Mouse (Mus musculus) kidney, adult 2 months (tissue): ENCODE measurements around the gene 4930595D18Rik. TPM values are rescaled to one million over a fixed set of nuclear protein-coding genes. Genes with fewer than 3 reads are reported as not detected.

Experiments used
- DNase-seq: peaks from one replicate; pipeline ENCODE4 v3.0.0; 2021
- H3K27ac ChIP-seq: fragments of 200-500 bp; 2 replicates; pipeline ENCODE4 v1.5.1; 2012; ENCODE audit warnings: low read depth, low read length, control low read depth, inconsistent platforms; ENCODE audit not compliant: insufficient read depth
- H3K27me3 ChIP-seq: fragments of 200-500 bp; replicated peaks from 2 replicates; pipeline ENCODE4 v1.6.1; 2012; ENCODE audit warnings: mild to moderate bottlenecking, moderate library complexity, low read length, inconsistent platforms; ENCODE audit not compliant: control insufficient read depth, insufficient read depth
- H3K36me3 ChIP-seq: fragments of 200-500 bp; 2 replicates; pipeline ENCODE4 v1.6.1; 2012; ENCODE audit warnings: mild to moderate bottlenecking, moderate library complexity, low read length, inconsistent platforms; ENCODE audit not compliant: control insufficient read depth, insufficient read depth
- H3K4me1 ChIP-seq: fragments of 200-500 bp; 2 replicates; pipeline ENCODE4 v1.6.1; 2011; ENCODE audit warnings: low read length; ENCODE audit not compliant: control insufficient read depth, insufficient read depth
- H3K4me3 ChIP-seq: fragments of 200-500 bp; 2 replicates; pipeline ENCODE4 v1.5.1; 2011; ENCODE audit warnings: mild to moderate bottlenecking, low read depth, low read length, control low read depth; ENCODE audit not compliant: insufficient read depth
- CTCF ChIP-seq: fragments of 200-500 bp; conservative IDR thresholded peaks from 2 replicates; pipeline ENCODE4 v1.5.1; 2011; ENCODE audit warnings: low read depth, mild to moderate bottlenecking, control low read depth, low read length, moderate library complexity, mixed read lengths; ENCODE audit not compliant: insufficient read depth, insufficient read length
- POLR2A ChIP-seq: fragments of 200-500 bp; IDR thresholded peaks from one replicate; pipeline ENCODE4 v1.6.1; 2011; ENCODE audit warnings: low read depth, low read length, control low read depth
- WGBS: fragments of 180-500 bp; shearing (Covaris S2); methylation state at CpG from one replicate; pipeline ENCODE4 v1.1.7; 2018; 5-methylcytosine and 5-hydroxymethylcytosine counted together
- polyA plus RNA-seq: library from polyadenylated mRNA; depleted of rRNA; stranded (reverse); fragments of >200 nt; gene quantifications from 2 replicates; pipeline ENCODE4 v1.2.3, GENCODE M21; 2012

The 4930595D18Rik gene
- polyA plus RNA-seq, 1 experiment = not detected

GRCm38 (mm10) chr12:111166681-111167289, 17.5 kb downstream of the 4930595D18Rik start:
- peak; percentile 33 for DNase-seq
- no peaks in the 10 kb centered on the region for H3K36me3 ChIP-seq
- peaks cover 3% of the 10 kb centered on the region; the same call in 1 of the 2 replicates for H3K4me1 ChIP-seq
- TF ChIP-seq POLR2A (no peak), CTCF (no peak)
- H3K27me3 ChIP-seq = no peaks in the 10 kb centered on the region
- 1% methylated on average over 47 of the region's 48 CpGs for WGBS
- peak overlapping the region; percentile 12; the same call in 1 of the 2 replicates for H3K27ac ChIP-seq
- peak overlapping the region; percentile 72 for H3K4me3 ChIP-seq

DNA sequence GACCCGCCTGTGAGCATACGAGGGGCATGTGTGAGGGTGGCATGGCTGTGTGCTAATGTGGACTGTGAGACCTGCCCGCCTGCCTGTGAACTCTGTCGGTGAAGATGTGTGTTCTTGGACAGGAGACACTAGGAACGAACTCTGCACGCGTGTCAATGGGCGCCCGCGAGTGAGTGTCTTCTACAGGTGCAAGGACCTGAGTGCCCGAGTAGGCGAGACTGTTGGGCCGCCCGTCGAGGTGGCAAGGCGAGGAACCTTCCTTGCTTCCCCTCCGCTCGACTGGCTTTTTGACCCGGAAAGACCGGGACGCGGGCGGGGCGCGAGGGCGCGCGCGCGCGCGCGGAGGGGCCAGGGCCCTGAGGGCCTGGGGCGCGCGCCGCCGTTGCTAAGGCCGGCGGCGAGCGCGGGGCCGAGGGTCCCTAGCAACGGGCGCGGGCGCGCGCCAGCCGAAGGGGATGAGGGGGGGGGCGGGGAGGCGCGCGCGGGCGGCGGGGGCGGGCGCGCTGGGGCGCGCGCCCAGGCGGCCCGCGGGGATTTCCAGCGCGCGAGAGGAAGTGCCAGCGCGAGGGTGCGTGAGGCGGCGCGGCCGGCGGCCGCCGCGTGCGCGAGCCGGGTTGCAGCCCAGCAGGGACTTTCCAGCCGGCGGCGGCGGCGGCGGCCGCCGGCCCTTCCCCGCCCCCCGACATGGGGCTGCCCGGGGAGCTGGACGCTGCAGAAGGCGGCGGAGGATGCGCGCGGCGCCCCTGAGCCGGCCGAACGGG, 18.3 kb downstream of the 4930595D18Rik start, which contains the start of gene Traf3:
Traf3 (plus strand) TSS at position 540 of the 761 bp plus-strand sequence.
- Histone ChIP-seq H3K4me1 (peaks cover 3% of the 10 kb centered on the region; the same call in 1 of the 2 replicates), H3K27ac (peak within 1 kb of the TSS; percentile 12), H3K27me3 (no peaks in the 10 kb centered on the region), H3K4me3 (peak within 1 kb of the TSS; percentile 72), H3K36me3 (no peaks in the 10 kb centered on the region)
- 8% methylated on average over 92 of the region's 105 CpGs for whole genome bisulfite sequencing
- no peak for TF ChIP-seq POLR2A
- no peak for TF ChIP-seq CTCF
- DNase-seq = peak; percentile 79

DNA sequence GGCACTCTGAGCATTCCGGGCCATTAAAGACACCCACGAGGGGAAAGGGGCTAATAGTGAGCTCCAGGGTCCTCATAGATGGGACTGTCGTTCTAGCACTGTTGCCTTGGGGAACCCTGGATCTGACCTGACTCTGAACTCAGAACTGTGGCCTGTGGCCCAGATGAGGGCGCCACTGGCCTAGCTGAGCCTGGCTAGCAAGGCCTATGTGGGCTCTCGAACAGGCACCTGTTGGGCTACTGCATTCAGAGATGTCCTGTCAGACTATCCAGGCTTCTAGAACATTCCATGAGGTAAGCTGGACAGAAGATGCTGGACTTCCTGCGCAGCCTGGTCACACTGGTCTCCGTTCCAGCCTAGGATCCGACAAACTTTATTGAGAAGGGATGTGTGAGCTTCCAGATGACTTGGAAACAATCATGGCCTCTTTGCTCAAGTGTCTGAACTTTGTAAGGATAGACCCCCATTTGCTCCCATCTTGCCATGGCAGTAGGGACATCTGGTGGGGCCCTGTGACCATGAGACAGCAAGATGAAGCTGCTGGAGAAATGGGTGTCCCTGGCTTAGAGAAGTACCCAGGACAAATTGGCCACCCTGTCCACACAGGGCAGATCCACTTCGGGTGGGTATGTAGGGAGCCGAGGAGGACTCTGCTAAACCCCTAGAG, 19.0 kb downstream of the 4930595D18Rik start:
- Histone ChIP-seq H3K27me3 (no peaks in the 10 kb centered on the region), H3K4me3 (no peak overlapping the region), H3K36me3 (no peaks in the 10 kb centered on the region), H3K27ac (peak overlapping the region; percentile 6; the same call in 1 of the 2 replicates), H3K4me1 (peaks cover 3% of the 10 kb centered on the region; the same call in 1 of the 2 replicates)
- DNase-seq = peak; percentile 47
- WGBS = 67% methylated on average over 10 of the region's 10 CpGs
- TF ChIP-seq CTCF (peak; percentile 38; the same call in 1 of the 2 replicates), POLR2A (no peak)

DNA sequence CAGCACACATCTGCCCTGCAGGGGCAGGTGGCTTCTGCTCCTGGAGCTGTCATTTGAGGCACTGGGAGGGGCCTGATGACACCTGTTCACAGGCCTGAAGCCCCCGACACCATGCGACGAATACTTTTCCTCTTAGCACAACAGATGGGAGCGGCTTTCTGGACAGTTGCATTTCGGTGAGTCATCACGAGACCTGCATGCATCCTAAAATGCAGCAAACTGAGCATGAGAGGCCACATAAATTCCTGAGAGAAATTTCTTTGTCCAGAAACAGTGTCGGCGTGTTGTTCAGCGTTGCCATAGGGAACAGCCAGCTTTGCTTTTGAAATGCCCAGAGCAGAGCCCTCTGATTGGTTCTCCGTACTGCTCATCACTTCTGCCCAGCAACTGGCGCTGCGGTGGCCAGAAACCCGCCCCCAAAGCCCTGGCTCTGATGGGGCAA, 20.0 kb downstream of the 4930595D18Rik start:
- DNase-seq = peak; percentile 96
- Histone ChIP-seq H3K4me1 (peaks cover 3% of the 10 kb centered on the region; the same call in 1 of the 2 replicates), H3K27me3 (no peaks in the 10 kb centered on the region), H3K4me3 (peak overlapping the region; percentile 46), H3K36me3 (no peaks in the 10 kb centered on the region), H3K27ac (no peak overlapping the region)
- WGBS = 7% methylated on average over 13 of the region's 13 CpGs
- TF ChIP-seq CTCF = no peak
- TF ChIP-seq POLR2A = no peak

DNA sequence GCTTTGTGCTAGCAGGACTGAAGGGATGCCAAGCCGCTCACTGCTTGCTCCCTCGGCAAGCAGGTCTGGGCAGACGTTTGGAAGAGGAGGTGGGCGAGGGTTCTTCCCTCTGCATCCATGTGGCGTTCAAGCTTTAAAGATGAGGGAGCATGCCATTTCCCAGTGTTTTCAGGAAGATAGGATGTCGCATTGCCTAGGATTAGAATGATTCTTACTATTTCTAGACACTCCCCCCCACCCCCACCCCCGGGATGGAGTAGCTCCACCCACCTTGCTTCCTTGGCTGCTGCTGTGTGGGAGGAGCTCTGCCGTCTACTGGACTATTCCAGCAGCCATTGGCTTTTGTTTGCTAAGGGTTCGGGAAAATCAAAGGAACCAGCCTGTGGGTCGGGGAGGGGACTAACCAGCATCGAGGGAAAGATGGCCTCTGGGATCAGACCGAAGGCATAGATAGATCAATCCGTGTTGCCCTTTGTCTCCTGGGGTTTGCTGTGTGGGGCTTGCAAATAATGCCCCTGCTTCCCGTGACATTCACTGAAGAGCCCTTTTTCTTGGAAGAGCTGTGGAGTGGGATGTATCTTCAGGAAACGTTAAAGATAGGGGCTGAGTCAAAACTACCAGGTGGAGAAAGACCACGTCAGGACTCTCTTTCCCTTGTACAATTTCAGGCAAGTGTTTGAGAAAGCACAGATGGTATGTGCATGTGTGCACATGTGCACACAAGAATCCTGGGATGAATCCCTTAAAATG, 21.8 kb downstream of the 4930595D18Rik start:
- Histone ChIP-seq H3K27me3 (no peaks in the 10 kb centered on the region), H3K36me3 (no peaks in the 10 kb centered on the region), H3K4me3 (peak overlapping the region; percentile 26; the same call in 1 of the 2 replicates), H3K4me1 (peaks cover 3% of the 10 kb centered on the region; the same call in 1 of the 2 replicates), H3K27ac (no peak overlapping the region)
- TF ChIP-seq POLR2A = no peak
- TF ChIP-seq CTCF = no peak
- WGBS = 26% methylated on average over 16 of the region's 16 CpGs
- peak; percentile 47 for DNase-seq

GRCm38 (mm10) chr12:111161943-111162311, 22.4 kb downstream of the 4930595D18Rik start:
- H3K4me1 ChIP-seq = 0 out of 2 replicates have a peak, but pooled peaks cover 3% of the 10 kb centered on the region
- no peak for TF ChIP-seq CTCF
- TF ChIP-seq POLR2A = no peak
- peak; percentile 63 for DNase-seq
- no peak overlapping the region for H3K27ac ChIP-seq
- WGBS = 32% methylated on average over 7 of the region's 7 CpGs
- H3K27me3 ChIP-seq = no peaks in the 10 kb centered on the region
- no peak overlapping the region for H3K4me3 ChIP-seq
- no peaks in the 10 kb centered on the region for H3K36me3 ChIP-seq
